Mouse (Mus musculus): ENCODE measurements around the gene Arhgap23.

DNA sequence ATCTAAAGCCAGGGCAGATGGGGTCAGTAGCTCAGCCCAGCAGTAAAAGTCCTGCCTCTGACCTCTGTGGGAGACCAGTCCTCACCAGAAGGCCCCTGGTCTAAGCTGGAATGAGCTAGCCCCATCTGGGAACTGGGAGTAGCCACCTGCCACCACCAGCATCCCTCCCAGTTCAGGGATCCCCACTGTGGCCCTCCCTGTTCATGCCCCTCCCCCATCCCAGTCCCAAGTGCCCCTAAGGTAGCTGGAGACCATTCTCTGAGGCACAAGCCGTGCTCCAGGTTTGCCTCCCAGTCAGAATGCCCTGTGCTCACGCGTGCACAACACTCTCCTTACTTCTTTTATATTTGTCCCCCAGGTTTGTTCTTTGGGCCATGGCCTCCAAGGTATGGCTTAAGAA, 97.7 kb downstream of the Arhgap23 start:
- no peak for TF ChIP-seq CTCF (IDR thresholded peaks at IDR 0.05; ENCODE audit: low read depth, low read length)
- no peak for TF ChIP-seq POLR2A (IDR thresholded peaks at IDR 0.05; ENCODE audit: extremely low read depth, insufficient read depth, low read length)

All from liver, adult 2 months (tissue).